Comparison of ENCODE assay signal across 8 mouse cellular contexts in genomic region chr10:95513768-95514556, GRCm38 (mm10). TPM values are rescaled to one million over a fixed set of nuclear protein-coding genes. Genes with fewer than 3 reads are reported as not detected.
DNase-seq lines count a peak whose midpoint lies in the region; ATAC-seq lines count a peak whose summit lies in the region.

No protein-coding gene starts in this region.

- H3K27me3 ChIP-seq in lung, embryonic 15.5 days = no peaks in the 10 kb centered on the region
- no peaks in the 10 kb centered on the region for H3K27me3 ChIP-seq in forebrain, embryonic 10.5 days (ENCODE audit: poor library complexity, severe bottlenecking)
- no peaks in the 10 kb centered on the region for H3K27me3 ChIP-seq in limb, embryonic 15.5 days
- H3K27me3 ChIP-seq in stomach, embryonic 14.5 days (ENCODE audit: control insufficient read depth, insufficient read depth, low read length) = no peaks in the 10 kb centered on the region

- no peaks in the 10 kb centered on the region for H3K36me3 ChIP-seq in lung, embryonic 15.5 days
- H3K36me3 ChIP-seq in forebrain, embryonic 10.5 days (replicated peaks) = peaks cover 18% of the 10 kb centered on the region
- H3K36me3 ChIP-seq in limb, embryonic 15.5 days = peaks cover under 1% of the 10 kb centered on the region; the same call in 1 of the 2 replicates
- H3K36me3 ChIP-seq in stomach, embryonic 14.5 days (ENCODE audit: control insufficient read depth, insufficient read depth, low read length) = no peaks in the 10 kb centered on the region

- H3K4me2 ChIP-seq in lung, embryonic 15.5 days = peak overlapping the region; percentile 68
- H3K4me2 ChIP-seq in limb, embryonic 15.5 days = peak overlapping the region; percentile 57
- peak overlapping the region; percentile 50 for H3K4me2 ChIP-seq in stomach, embryonic 14.5 days (replicated peaks; ENCODE audit: low read depth, low read length)

- H3K9me3 ChIP-seq in lung, embryonic 15.5 days = no peaks in the 10 kb centered on the region
- no peaks in the 10 kb centered on the region for H3K9me3 ChIP-seq in forebrain, embryonic 10.5 days
- H3K9me3 ChIP-seq in limb, embryonic 15.5 days = no peaks in the 10 kb centered on the region
- no peaks in the 10 kb centered on the region for H3K9me3 ChIP-seq in stomach, embryonic 14.5 days (ENCODE audit: control insufficient read depth, low read depth, low read length)

- ATAC-seq in CD4-positive, CD25-positive, alpha-beta regulatory T cell, adult 4 months = no peak
- no peak for ATAC-seq in lung, embryonic 15.5 days (ENCODE audit: borderline replicate concordance, extremely low read depth, low FRiP score, low TSS enrichment)
- no peak for ATAC-seq in limb, embryonic 15.5 days (ENCODE audit: insufficient number of reproducible peaks, low FRiP score, low TSS enrichment, low read depth)
- no peak for ATAC-seq in stomach, embryonic 14.5 days (ENCODE audit: insufficient number of reproducible peaks, insufficient read depth, low FRiP score, low read depth)

- peak overlapping the region; percentile 98 for H3K9ac ChIP-seq in lung, embryonic 15.5 days
- peak overlapping the region; percentile 35 for H3K9ac ChIP-seq in limb, embryonic 15.5 days
- peak overlapping the region; percentile 97 for H3K9ac ChIP-seq in stomach, embryonic 14.5 days (replicated peaks; ENCODE audit: low read depth, low read length)

- 32% methylated on average over 15 of the region's 15 CpGs for WGBS in lung, embryonic 15.5 days
- 35% methylated on average over 15 of the region's 15 CpGs for WGBS in forebrain, embryonic 10.5 days
- WGBS in limb, embryonic 15.5 days = 29% methylated on average over 15 of the region's 15 CpGs
- 32% methylated on average over 15 of the region's 15 CpGs for WGBS in stomach, embryonic 14.5 days

- H3K27ac ChIP-seq in lung, embryonic 15.5 days = peak overlapping the region; percentile 99
- H3K27ac ChIP-seq in forebrain, embryonic 10.5 days = peak overlapping the region; percentile 98
- H3K27ac ChIP-seq in limb, embryonic 15.5 days = peak overlapping the region; percentile 99
- peak overlapping the region; percentile 98 for H3K27ac ChIP-seq in stomach, embryonic 14.5 days (ENCODE audit: low read length)

- peak; percentile 37 for DNase-seq in CD4-positive, CD25-positive, alpha-beta regulatory T cell, adult 2 months (ENCODE audit: low read depth, low spot score)
- DNase-seq in lung, postnatal 36 days = no peak
- DNase-seq in forebrain, embryonic 10.5 days (ENCODE audit: extremely low spot score, low spot score) = no peak
- DNase-seq in urinary bladder, postnatal 36 days (ENCODE audit: low spot score in 2 of 2) = no peak

- peak overlapping the region; percentile 97 for H3K4me3 ChIP-seq in lung, embryonic 15.5 days
- H3K4me3 ChIP-seq in forebrain, embryonic 10.5 days = peak overlapping the region; percentile 100
- H3K4me3 ChIP-seq in limb, embryonic 15.5 days = peak overlapping the region; percentile 100
- H3K4me3 ChIP-seq in stomach, embryonic 14.5 days (ENCODE audit: low read depth, low read length) = peak overlapping the region; percentile 99

- peaks cover 15% of the 10 kb centered on the region for H3K4me1 ChIP-seq in lung, embryonic 15.5 days
- peaks cover 20% of the 10 kb centered on the region for H3K4me1 ChIP-seq in forebrain, embryonic 10.5 days
- peaks cover 13% of the 10 kb centered on the region for H3K4me1 ChIP-seq in limb, embryonic 15.5 days
- H3K4me1 ChIP-seq in stomach, embryonic 14.5 days (ENCODE audit: control insufficient read depth, insufficient read depth, low read length) = peaks cover 8% of the 10 kb centered on the region

RNA-seq across cellular contexts. Expression of gene Ube2n, which starts 1.0 kb away (rescaled TPM):
- 100 to 1,000 TPM; 307 to 309 TPM for polyA plus RNA-seq in CD4-positive, CD25-positive, alpha-beta regulatory T cell, adult 4 months (2017; shearing (Covaris generic))
- 390 and 414 TPM in 2 replicates for polyA plus RNA-seq in lung, embryonic 15.5 days (2015; fragmentation: Nextera tagmentation; extraction: Ambion mirVana)
- polyA plus RNA-seq in forebrain, embryonic 10.5 days (2016; fragmentation: Nextera tagmentation; extraction: Ambion mirVana) = 460 and 496 TPM in 2 replicates
- 289 TPM in 2 replicates for polyA plus RNA-seq in limb, embryonic 15.5 days (2015; fragmentation: Nextera tagmentation; extraction: Ambion mirVana)
- 315 and 333 TPM in 2 replicates for polyA plus RNA-seq in stomach, embryonic 14.5 days (2014; fragmentation: Nextera tagmentation; extraction: Ambion mirVana)

RNA-seq across cellular contexts. Expression of gene Mrpl42, which starts 12.2 kb away (rescaled TPM):
- 100 to 1,000 TPM; 167 TPM for polyA plus RNA-seq in CD4-positive, CD25-positive, alpha-beta regulatory T cell, adult 4 months (2017; shearing (Covaris generic))
- polyA plus RNA-seq in lung, embryonic 15.5 days (2015; fragmentation: Nextera tagmentation; extraction: Ambion mirVana) = 304 and 322 TPM in 2 replicates
- 381 and 393 TPM in 2 replicates for polyA plus RNA-seq in forebrain, embryonic 10.5 days (2016; fragmentation: Nextera tagmentation; extraction: Ambion mirVana)
- polyA plus RNA-seq in limb, embryonic 15.5 days (2015; fragmentation: Nextera tagmentation; extraction: Ambion mirVana) = 275 and 277 TPM in 2 replicates
- 338 and 366 TPM in 2 replicates for polyA plus RNA-seq in stomach, embryonic 14.5 days (2014; fragmentation: Nextera tagmentation; extraction: Ambion mirVana)

RNA-seq across cellular contexts. Expression of gene Nudt4, which starts 50.0 kb away (rescaled TPM):
- polyA plus RNA-seq in CD4-positive, CD25-positive, alpha-beta regulatory T cell, adult 4 months (2017; shearing (Covaris generic)) = 1 to 10 TPM; 7.0 to 9.1 TPM
- 64.3 and 65.2 TPM in 2 replicates for polyA plus RNA-seq in lung, embryonic 15.5 days (2015; fragmentation: Nextera tagmentation; extraction: Ambion mirVana)
- polyA plus RNA-seq in forebrain, embryonic 10.5 days (2016; fragmentation: Nextera tagmentation; extraction: Ambion mirVana) = 76.9 and 82.3 TPM in 2 replicates
- 77.7 and 86.4 TPM in 2 replicates for polyA plus RNA-seq in limb, embryonic 15.5 days (2015; fragmentation: Nextera tagmentation; extraction: Ambion mirVana)
- 70.6 and 73.3 TPM in 2 replicates for polyA plus RNA-seq in stomach, embryonic 14.5 days (2014; fragmentation: Nextera tagmentation; extraction: Ambion mirVana)

Comparison
In these comparisons a context has a peak if more than half of its experiments do, and no peak if none do; other contexts are left out.
1. H3K9ac ChIP-seq: peak in every context shown above with its lines; median percentile 98 in lung, embryonic 15.5 days; 97 in stomach, embryonic 14.5 days; 35 in limb, embryonic 15.5 days.